Mouse (Mus musculus): ENCODE results near the gene Cacybp.

Cacybp gene

GRCm38 (mm10) chr1:160212703-160213669 is at the start of gene Cacybp:
Gene Cacybp (minus strand): TSS chr1:160212875.
- DNase-seq (ENCODE audit: low spot score in 2 of 2), result peak; percentile 100

DNA sequence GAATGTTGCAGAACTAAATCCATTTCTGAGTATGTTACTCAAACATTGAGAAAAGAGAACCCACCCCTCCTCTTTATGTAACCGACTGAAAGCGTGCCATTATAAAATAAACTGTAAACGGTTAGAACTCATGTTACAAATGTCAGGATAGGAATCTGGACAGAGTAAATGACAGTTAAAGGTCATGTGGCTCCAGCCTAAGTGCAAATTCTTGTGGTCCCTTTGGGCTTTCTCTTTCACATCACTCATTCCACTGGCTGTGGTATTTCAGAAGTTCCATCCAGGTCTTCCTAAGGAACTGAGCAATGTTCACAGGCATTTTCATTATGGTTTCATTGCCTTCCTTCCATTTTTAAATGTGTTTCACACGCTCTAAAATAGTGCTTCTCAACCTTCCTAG is 49.7 kb upstream of the Cacybp start:
- DNase-seq (ENCODE audit: low spot score in 2 of 2), result no peak

DNA sequence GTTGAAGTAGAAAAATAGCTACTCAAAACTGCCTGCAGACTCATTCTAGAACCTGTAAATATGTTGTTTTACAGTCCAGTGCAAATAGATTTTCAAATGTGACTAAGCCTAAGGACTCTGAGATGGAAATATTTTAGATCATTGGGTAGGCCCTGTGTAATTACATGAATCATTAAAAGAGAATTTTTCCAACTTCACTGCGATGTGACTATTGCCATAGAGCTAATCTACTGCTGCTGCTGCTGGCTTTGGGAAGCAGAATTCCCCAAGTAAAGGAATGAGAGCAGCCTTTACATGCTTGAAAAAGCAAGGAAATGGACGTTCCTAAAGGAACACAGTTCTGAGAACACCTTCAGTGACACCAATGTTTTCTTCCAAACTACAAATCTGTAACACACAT is 49.2 kb upstream of the Cacybp start:
- no peak for DNase-seq (ENCODE audit: low spot score in 2 of 2)

DNA sequence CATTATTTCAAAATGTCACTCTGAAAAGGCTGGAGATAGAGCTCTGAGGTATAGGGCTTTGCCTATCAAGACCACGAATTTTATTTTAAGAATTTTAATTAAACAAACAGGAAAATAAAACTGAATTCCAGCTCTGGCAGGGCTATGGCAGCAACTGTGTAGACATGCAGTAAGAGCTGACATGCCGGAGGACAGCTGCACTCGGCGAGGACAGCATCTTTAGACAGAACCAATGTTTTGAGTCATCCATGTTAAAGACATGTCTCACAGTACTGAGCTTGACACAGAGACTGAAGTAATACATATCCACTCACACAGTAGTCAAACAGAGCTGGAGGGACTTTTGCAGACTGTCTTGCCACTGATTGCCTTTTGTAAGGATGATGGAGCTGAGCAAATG is 47.9 kb upstream of the Cacybp start:
- no peak for DNase-seq (ENCODE audit: low spot score in 2 of 2)

DNA sequence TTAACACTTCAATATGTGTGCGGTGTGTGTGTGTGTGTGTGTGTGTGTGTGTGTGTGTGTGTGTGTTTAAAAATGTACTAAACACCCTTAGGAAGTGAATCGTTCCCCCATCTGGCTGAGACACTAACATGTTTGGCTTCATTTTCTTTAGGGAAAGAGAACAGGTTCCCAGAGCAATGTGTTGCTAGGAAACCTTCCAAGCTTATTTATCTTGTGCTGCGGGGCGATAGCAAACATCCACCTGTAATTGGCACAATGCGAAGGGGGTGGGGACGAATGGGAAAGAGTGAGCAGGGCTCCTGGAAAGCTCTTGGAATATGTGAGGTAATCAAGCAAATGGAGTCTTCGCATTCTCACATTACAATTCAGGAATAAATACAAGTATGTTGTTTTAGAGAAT is 47.2 kb upstream of the Cacybp start:
- no peak for DNase-seq (ENCODE audit: low spot score in 2 of 2)

DNA sequence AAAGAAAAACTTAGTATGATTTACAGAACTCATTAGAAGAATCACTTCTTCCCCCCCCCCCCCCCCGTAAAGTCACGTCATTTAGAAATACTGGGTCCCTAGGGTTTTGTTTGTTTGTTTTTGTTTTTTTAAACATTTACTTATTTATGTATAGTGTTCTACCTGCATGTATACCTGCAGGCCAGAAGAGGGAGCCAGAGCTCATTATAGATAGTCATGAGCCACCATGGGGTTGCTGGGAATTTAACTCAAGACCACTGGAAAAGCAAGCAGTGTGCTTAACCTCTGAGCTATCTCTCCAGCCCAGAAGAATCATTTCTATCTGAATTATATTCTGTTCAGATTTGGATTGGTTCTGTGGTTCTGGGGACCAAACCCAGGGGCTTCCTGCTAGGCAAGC is 40.4 kb upstream of the Cacybp start:
- no peak for DNase-seq (ENCODE audit: low spot score in 2 of 2)

- DNase-seq (ENCODE audit: low spot score in 2 of 2), result no peak
Observed at GRCm38 (mm10) chr1:160251388-160252007, 38.8 kb upstream of the Cacybp start.

DNA sequence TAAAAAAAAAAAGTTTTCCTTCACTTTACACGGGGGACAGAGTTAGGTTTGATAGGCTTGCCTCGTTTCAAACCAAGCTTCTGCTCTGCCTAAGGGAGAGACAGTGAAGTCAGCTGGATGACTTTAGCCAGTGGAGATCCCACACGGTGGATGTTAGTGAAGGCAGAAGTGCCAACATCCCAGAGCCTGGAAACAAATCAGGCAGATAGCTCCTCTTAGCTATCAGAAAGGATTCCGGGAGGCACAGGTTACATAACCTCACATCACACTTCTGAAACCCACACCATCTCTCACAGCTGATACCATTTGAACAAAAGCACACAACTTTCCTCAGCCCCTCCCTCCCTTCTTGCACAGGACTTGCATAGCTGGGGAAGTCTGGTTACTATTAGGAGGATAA is 38.1 kb upstream of the Cacybp start:
- no peak for DNase-seq (ENCODE audit: low spot score in 2 of 2)

DNA sequence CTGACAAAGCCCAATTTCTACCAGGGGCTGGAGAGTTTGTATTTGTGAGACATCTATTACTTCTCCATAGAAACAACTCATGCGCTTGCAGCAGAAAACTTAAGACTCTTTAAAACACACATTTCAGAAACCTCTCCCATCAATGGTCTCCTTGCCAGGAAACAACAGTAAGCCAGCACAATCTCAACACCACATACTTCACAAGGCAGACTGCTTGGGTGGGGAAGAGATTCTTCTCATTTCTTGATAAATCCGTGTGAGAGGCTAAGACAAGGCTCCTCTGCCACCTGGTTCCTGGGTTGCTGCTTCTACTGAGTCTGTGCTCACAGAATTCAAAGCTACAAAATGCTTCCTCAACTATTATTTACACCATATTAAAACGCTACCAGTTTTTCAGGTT is 37.1 kb upstream of the Cacybp start:
- no peak for DNase-seq (ENCODE audit: low spot score in 2 of 2)

DNA sequence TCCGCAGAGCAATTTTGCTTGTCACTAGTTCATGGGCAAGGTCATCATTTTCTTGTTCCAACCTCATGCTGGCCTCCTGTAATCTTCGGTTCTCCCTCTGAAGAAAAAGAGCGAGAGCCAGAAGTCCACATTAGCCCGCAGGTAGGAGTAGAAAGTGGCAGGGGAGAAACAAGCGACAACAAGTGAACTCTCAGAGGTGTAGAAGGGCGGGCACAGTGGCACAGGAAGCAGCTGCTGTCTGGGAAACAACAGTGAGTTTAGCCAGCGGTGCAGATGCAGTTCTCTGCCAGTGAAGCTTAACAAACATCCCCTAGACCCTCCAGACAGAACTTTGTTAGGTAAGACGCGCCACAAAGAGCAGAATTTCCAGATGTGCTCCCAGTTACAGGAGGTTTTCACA is 34.8 kb upstream of the Cacybp start:
- DNase-seq (ENCODE audit: low spot score in 2 of 2), result no peak

DNA sequence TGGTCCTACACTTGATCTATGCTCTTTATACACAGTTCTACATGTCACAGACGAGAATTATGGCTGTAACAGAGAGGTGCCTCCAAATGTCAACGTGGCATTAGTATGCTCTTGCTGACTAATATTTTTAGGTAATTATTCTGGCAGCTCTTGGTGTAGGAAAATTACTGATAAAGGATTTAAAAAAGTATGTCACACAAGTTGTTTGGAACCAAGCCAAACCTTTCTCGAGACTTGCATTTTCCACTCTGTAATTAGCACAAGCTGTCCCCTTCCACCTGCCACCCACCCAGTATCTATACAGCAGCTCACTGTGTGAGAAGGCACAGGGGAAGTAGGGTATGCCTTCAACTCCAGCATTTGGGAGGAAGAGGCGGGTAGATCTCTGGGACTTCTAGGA is 34.2 kb upstream of the Cacybp start:
- no peak for DNase-seq (ENCODE audit: low spot score in 2 of 2)

GRCm38 (mm10) chr1:160245954-160246353 is 33.3 kb upstream of the Cacybp start:
- no peak for DNase-seq (ENCODE audit: low spot score in 2 of 2)

GRCm38 (mm10) chr1:160244689-160245088 is 32.0 kb upstream of the Cacybp start:
- DNase-seq (ENCODE audit: low spot score in 2 of 2), result no peak

DNA sequence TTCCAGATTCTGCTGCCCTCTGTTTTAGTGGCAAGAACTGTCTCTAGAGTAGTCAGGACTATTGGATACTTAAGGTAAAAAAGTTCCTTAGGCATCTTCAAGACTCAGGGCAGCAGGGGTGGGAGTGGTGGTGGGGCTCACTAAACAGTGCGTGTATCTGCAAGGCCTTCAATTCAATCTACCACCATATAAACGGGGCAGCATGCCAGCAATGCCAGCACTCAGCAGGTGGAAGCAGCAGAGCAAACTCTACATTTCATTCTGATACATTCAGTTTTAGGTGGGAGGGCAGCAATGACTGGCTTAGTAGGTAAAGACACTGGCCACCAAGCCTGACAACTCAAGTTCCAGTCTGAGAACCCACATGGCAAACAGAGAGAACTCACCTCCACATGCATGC is 27.4 kb upstream of the Cacybp start:
- DNase-seq (ENCODE audit: low spot score in 2 of 2), result no peak

- no peak for DNase-seq (ENCODE audit: low spot score in 2 of 2)
Observed at GRCm38 (mm10) chr1:160238852-160239443, 26.3 kb upstream of the Cacybp start.

DNA sequence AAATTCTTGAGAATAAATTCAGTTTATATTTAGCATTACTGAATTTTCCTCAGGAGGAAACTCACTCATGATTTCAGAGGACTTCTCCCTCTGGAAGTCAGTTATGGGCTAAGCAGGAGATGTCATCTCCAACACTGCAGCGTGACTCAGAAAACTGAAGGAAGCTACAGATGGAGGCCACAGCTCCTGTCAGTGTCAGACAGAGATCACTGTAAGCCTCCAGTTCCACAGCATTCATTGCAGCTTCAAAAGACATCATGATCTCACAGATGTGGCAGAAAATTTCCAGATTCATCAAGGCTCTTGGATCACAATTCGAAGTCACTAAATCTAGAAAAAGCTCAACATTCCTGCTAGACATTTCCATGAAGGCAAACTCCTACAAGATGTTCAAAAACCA is 25.3 kb upstream of the Cacybp start:
- no peak for DNase-seq (ENCODE audit: low spot score in 2 of 2)

GRCm38 (mm10) chr1:160233921-160234320 is 21.2 kb upstream of the Cacybp start:
- no peak for DNase-seq (ENCODE audit: low spot score in 2 of 2)

DNA sequence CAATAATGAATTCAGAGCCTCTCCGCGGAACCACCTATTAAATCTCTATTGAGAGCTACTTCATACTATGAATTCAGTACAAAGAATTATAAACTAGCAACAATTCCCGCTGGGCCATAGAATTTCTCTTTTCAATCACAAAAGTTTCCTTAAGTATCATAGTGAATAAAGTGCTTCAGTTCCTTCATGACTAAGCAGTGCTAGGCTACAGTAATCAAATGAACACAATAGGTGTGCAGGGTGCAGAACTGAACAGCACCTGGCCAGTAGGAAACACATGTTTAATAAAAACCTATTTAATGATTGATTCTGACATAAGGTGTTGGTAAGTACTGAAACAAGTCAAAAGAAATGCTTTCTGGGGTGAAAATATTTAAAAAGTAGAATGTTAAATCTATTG is 19.4 kb upstream of the Cacybp start:
- DNase-seq (ENCODE audit: low spot score in 2 of 2), result no peak

DNA sequence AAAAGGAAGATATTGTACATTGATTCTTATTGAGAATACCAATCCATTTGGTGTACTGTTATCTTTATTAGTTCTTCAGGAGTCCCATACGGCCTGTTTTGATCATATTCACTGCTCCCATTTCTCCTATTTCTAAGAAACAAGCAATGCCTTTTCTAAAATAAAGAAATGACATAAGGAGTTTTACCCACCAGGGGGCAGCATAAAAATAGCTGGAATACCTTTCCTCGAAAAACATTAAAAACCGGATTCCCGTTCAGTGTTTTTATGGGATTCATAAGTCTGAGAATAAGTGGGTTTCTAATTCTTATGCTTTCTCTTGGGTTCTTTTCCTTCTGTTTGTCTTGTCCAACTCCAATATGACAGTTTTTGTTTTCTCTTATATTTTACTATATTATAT is 18.3 kb upstream of the Cacybp start:
- no peak for DNase-seq (ENCODE audit: low spot score in 2 of 2)

- DNase-seq (ENCODE audit: low spot score in 2 of 2), result no peak
Observed at GRCm38 (mm10) chr1:160227850-160228249, 15.2 kb upstream of the Cacybp start.

GRCm38 (mm10) chr1:160227196-160227595 is 14.5 kb upstream of the Cacybp start:
- no peak for DNase-seq (ENCODE audit: low spot score in 2 of 2)

GRCm38 (mm10) chr1:160224093-160224492 is 11.4 kb upstream of the Cacybp start:
- DNase-seq (ENCODE audit: low spot score in 2 of 2), result no peak

GRCm38 (mm10) chr1:160217898-160218297 is 5.2 kb upstream of the Cacybp start:
- DNase-seq (ENCODE audit: low spot score in 2 of 2), result no peak
